Mouse (Mus musculus) spleen, adult 18-20 months (tissue): ENCODE data around the gene Crhbp.

Source experiments
- DNase-seq, 2 experiments: peaks; one replicate each; pipeline ENCODE4 v3.0.0; 2022; ENCODE audit warnings: mixed read lengths in 2 of 2

The Crhbp gene

GRCm38 (mm10) chr13:95444824-95445223 is at the start of gene Crhbp:
Crhbp (minus strand) TSS chr13:95444924.
- no peak for DNase-seq

GRCm38 (mm10) chr13:95493296-95493695 is 48.6 kb upstream of the Crhbp start:
- DNase-seq: no peak

GRCm38 (mm10) chr13:95491327-95491726 is 46.6 kb upstream of the Crhbp start:
- DNase-seq: no peak

- no peak for DNase-seq
These were observed 39.9 kb upstream of the Crhbp start for GRCm38 (mm10) chr13:95484664-95485063.

GRCm38 (mm10) chr13:95481428-95481827 is 36.7 kb upstream of the Crhbp start:
- DNase-seq: peak; percentile 43 to 76

- no peak for DNase-seq
These were observed 34.1 kb upstream of the Crhbp start, which contains the start of gene S100z for GRCm38 (mm10) chr13:95478671-95479413. S100z (minus strand) TSS chr13:95478721.

GRCm38 (mm10) chr13:95477173-95477572 is 32.4 kb upstream of the Crhbp start:
- DNase-seq: no peak

GRCm38 (mm10) chr13:95475124-95475523 is 30.4 kb upstream of the Crhbp start:
- DNase-seq: no peak

GRCm38 (mm10) chr13:95474294-95474693 is 29.6 kb upstream of the Crhbp start:
- no peak for DNase-seq

GRCm38 (mm10) chr13:95470970-95471369 is 26.2 kb upstream of the Crhbp start:
- no peak for DNase-seq

- no peak for DNase-seq
These were observed 6.8 kb upstream of the Crhbp start for GRCm38 (mm10) chr13:95451529-95451928.

- no peak for DNase-seq
These were observed 6.0 kb upstream of the Crhbp start for GRCm38 (mm10) chr13:95450636-95451210.

- no peak for DNase-seq
These were observed 5.0 kb upstream of the Crhbp start for GRCm38 (mm10) chr13:95449730-95450129.

- DNase-seq: no peak
These were observed 433 bp downstream of the Crhbp start for GRCm38 (mm10) chr13:95444291-95444690.

GRCm38 (mm10) chr13:95443376-95444233 is 1.1 kb downstream of the Crhbp start:
- no peak for DNase-seq

GRCm38 (mm10) chr13:95442901-95443300 is 1.8 kb downstream of the Crhbp start:
- no peak for DNase-seq

GRCm38 (mm10) chr13:95439569-95439968 is 5.2 kb downstream of the Crhbp start:
- no peak for DNase-seq

GRCm38 (mm10) chr13:95431760-95432159 is 13.0 kb downstream of the Crhbp start:
- DNase-seq: no peak

- DNase-seq: no peak
These were observed 17.2 kb downstream of the Crhbp start for GRCm38 (mm10) chr13:95427499-95427898.

GRCm38 (mm10) chr13:95426421-95426820 is 18.3 kb downstream of the Crhbp start:
- no peak for DNase-seq

GRCm38 (mm10) chr13:95425484-95425883 is 19.2 kb downstream of the Crhbp start:
- no peak for DNase-seq

GRCm38 (mm10) chr13:95424932-95425331 is 19.8 kb downstream of the Crhbp start:
- no peak for DNase-seq

- no peak for DNase-seq
These were observed 25.4 kb downstream of the Crhbp start for GRCm38 (mm10) chr13:95419204-95419749.
